Mouse (Mus musculus) layer of hippocampus, postnatal 25 days (tissue): Measurements from ENCODE around the gene Ubald2. TPM values are rescaled to one million over a fixed set of nuclear protein-coding genes. Genes with fewer than 3 reads are reported as not detected.
A peak's percentile ranks its signal among the peaks of the same experiment; 100 is the strongest.

ENCODE experiments used
- DNase-seq, 2 experiments: peaks; one replicate each; pipeline ENCODE4 v3.0.0; 2022; ENCODE audit warnings: mixed read lengths in 2 of 2, low spot score in 1 of 2; ENCODE audit errors: extremely low spot score in 1 of 2
- total RNA-seq, 2 experiments: library from RNA; stranded (reverse); gene quantifications; 2 replicates each; pipeline ENCODE4 v1.2.3; 2021

Gene Ubald2
- total RNA-seq, 2 experiments from 2014 or later = 37.0 to 38.3 TPM

- no peak for DNase-seq
These were observed 1.8 kb upstream of the Ubald2 start for GRCm38 (mm10) chr11:116432127-116432526.

- no peak for DNase-seq
These were observed 1.1 kb upstream of the Ubald2 start for GRCm38 (mm10) chr11:116432593-116433355.

GRCm38 (mm10) chr11:116434287-116434966 is 533 bp downstream of the Ubald2 start:
- peak in 1 of 2 experiments; percentile 50 for DNase-seq

GRCm38 (mm10) chr11:116434967-116435752 is 1.3 kb downstream of the Ubald2 start:
- no peak for DNase-seq

GRCm38 (mm10) chr11:116435992-116436724 is 2.3 kb downstream of the Ubald2 start:
- no peak for DNase-seq

GRCm38 (mm10) chr11:116436725-116437331 is 2.9 kb downstream of the Ubald2 start:
- no peak for DNase-seq

- no peak for DNase-seq
These were observed 3.6 kb downstream of the Ubald2 start for GRCm38 (mm10) chr11:116437541-116437940.

GRCm38 (mm10) chr11:116439269-116440240 is 5.7 kb downstream of the Ubald2 start:
- no peak for DNase-seq

- DNase-seq = no peak
These were observed 6.6 kb downstream of the Ubald2 start for GRCm38 (mm10) chr11:116440408-116441068.

GRCm38 (mm10) chr11:116442129-116442866 is 8.4 kb downstream of the Ubald2 start:
- no peak for DNase-seq

- DNase-seq = no peak
These were observed 8.9 kb downstream of the Ubald2 start for GRCm38 (mm10) chr11:116442867-116443177.

GRCm38 (mm10) chr11:116443311-116443710 is 9.4 kb downstream of the Ubald2 start:
- no peak for DNase-seq

- no peak for DNase-seq
These were observed 10.0 kb downstream of the Ubald2 start for GRCm38 (mm10) chr11:116443935-116444334.

GRCm38 (mm10) chr11:116445596-116446307 is 11.9 kb downstream of the Ubald2 start:
- DNase-seq = peak; percentile 98 to 100

- DNase-seq = no peak
These were observed 12.5 kb downstream of the Ubald2 start for GRCm38 (mm10) chr11:116446308-116446887.

- DNase-seq = no peak
These were observed 13.9 kb downstream of the Ubald2 start for GRCm38 (mm10) chr11:116447822-116448221.

GRCm38 (mm10) chr11:116449341-116449740 is 15.4 kb downstream of the Ubald2 start:
- DNase-seq = no peak
